Mouse (Mus musculus) layer of hippocampus, adult 18-20 months (tissue): ENCODE data around the gene Cd8a. TPM values are rescaled to one million over a fixed set of nuclear protein-coding genes. Genes with fewer than 3 reads are reported as not detected.

Experiments
- total RNA-seq, 2 experiments: library from RNA; stranded (reverse); gene quantifications; 2 replicates each; pipeline ENCODE4 v1.2.3; 2021

The Cd8a gene
- total RNA-seq, 2 experiments from 2014 or later: not detected

Other genes starting within 250 kb of the Cd8a start
- 1 to 10 TPM; 4.1 to 4.9 TPM for gene Thnsl2, start 229.0 kb upstream of the Cd8a start, total RNA-seq
- not detected for gene Fabp1, start 173.6 kb upstream of the Cd8a start, total RNA-seq
- gene Krcc1, start 101.8 kb upstream of the Cd8a start, total RNA-seq: 10 to 100 TPM; 16.2 to 17.3 TPM
- gene Smyd1, start 51.2 kb upstream of the Cd8a start, total RNA-seq: under 1 TPM; 0.58 to 0.94 TPM
- gene Cd8b1, start 50.6 kb upstream of the Cd8a start, total RNA-seq: not detected
- gene Rmnd5a, start 67.2 kb downstream of the Cd8a start, total RNA-seq: 10 to 100 TPM; 87.7 to 92.0 TPM
- 10 to 100 TPM; 45.0 to 46.6 TPM for gene Rnf103, start 120.5 kb downstream of the Cd8a start, total RNA-seq
- 100 to 1,000 TPM in 1 of 2 experiments, 10 to 100 TPM in 1; 98.6 to 103 TPM for gene Chmp3, start 170.4 kb downstream of the Cd8a start, total RNA-seq